11 mouse cellular contexts compared by ENCODE assay signal in the genomic region with DNA sequence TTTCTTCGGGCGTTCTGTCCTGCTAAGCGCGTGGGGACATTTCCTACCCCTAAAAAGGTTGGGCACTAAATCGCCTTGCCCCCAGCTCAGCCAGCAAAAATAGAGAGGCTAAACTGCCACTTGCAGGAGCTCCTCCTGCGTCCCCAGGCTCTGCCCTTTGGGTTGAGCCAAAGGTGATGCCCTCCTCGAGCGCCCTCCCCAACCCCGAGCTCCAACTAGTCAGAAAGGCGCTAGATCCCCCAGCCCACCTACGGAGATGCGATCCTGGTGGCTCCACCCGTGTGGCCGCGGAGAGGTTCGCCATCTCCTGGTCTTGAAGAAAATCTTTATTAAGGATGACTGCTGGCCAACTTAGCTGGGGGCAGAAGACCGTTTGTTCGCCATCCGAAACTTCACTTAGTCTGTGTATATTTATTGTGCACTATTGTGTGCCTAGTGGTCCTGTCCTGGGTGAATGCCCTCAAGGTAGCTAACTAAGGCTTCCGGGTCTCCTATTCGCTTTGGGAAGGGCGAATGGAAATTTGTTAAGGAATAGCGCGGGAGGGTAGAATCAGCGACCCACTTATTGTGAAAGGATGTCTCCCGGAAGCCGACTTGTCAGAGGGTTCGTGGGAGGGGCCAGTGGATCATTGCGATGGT. TPM values are rescaled to one million over a fixed set of nuclear protein-coding genes. Genes with fewer than 3 reads are reported as not detected.
DNase-seq lines count a peak whose midpoint lies in the region; ATAC-seq lines count a peak whose summit lies in the region.
"Had no signal": no experiment of that assay in that cellular context is flagged by ENCODE, and none has a peak within 500 bp of the region (broad histone marks: within the 10 kb centered on the region; RNA-seq: fewer than 3 reads in every experiment).

No protein-coding gene starts in this region.

- no peaks in the 10 kb centered on the region for H3K9me3 ChIP-seq in hindbrain, embryonic 10.5 days
- H3K9me3 ChIP-seq in hindbrain, embryonic 16.5 days (ENCODE audit: control insufficient read depth, low read length) = no peaks in the 10 kb centered on the region
- no peaks in the 10 kb centered on the region for H3K9me3 ChIP-seq in limb, embryonic 15.5 days

- WGBS in hindbrain, embryonic 10.5 days = 2% methylated on average over 29 of the region's 29 CpGs
- WGBS in hindbrain, embryonic 16.5 days = 4% methylated on average over 29 of the region's 29 CpGs
- WGBS in limb, embryonic 15.5 days = 2% methylated on average over 29 of the region's 29 CpGs

- H3K4me2 ChIP-seq in hindbrain, embryonic 16.5 days (ENCODE audit: low read length) = no peak overlapping the region
- no peak overlapping the region for H3K4me2 ChIP-seq in limb, embryonic 15.5 days

- no peak overlapping the region for H3K9ac ChIP-seq in hindbrain, embryonic 16.5 days (ENCODE audit: low read depth, low read length)
- H3K9ac ChIP-seq in limb, embryonic 15.5 days = no peak overlapping the region

- H3K4me1 ChIP-seq in hindbrain, embryonic 10.5 days (replicated peaks) = peaks cover 58% of the 10 kb centered on the region
- H3K4me1 ChIP-seq in hindbrain, embryonic 16.5 days (ENCODE audit: control insufficient read depth, insufficient read depth, low read depth, low read length) = peaks cover 19% of the 10 kb centered on the region
- peaks cover 42% of the 10 kb centered on the region for H3K4me1 ChIP-seq in limb, embryonic 15.5 days

- DNase-seq in hindbrain, embryonic 10.5 days (ENCODE audit: low spot score) = peak; percentile 44
- DNase-seq in ES-CJ7 (ENCODE audit: low read depth, low spot score) (peak; percentile 48), R1 (ENCODE audit: low read depth, low spot score) (peak; percentile 39)
- DNase-seq in yolk sac, embryonic 10.5 days (ENCODE audit: low spot score) = no peak
- no peak for DNase-seq in thymus, postnatal 0 days (ENCODE audit: low spot score)
- DNase-seq: adrenal gland, postnatal 25 days; cerebellum, adult 11-12 months; gastrocnemius, postnatal 14 days; kidney, adult 18-20 months had no signal

- H3K27me3 ChIP-seq in hindbrain, embryonic 10.5 days (ENCODE audit: insufficient read depth, poor library complexity, severe bottlenecking) = peaks cover 99% of the 10 kb centered on the region
- peaks cover 56% of the 10 kb centered on the region for H3K27me3 ChIP-seq in hindbrain, embryonic 16.5 days (replicated peaks; ENCODE audit: control insufficient read depth, insufficient read depth, low read length)
- H3K27me3 ChIP-seq in limb, embryonic 15.5 days = peaks cover 100% of the 10 kb centered on the region

- H3K27ac ChIP-seq in hindbrain, embryonic 10.5 days = peak overlapping the region; percentile 73
- no peak overlapping the region for H3K27ac ChIP-seq in hindbrain, embryonic 16.5 days (ENCODE audit: low read depth, low read length)
- no peak overlapping the region for H3K27ac ChIP-seq in limb, embryonic 15.5 days

- 0 out of 2 replicates have a peak, but pooled peaks cover 3% of the 10 kb centered on the region for H3K36me3 ChIP-seq in hindbrain, embryonic 10.5 days
- no peaks in the 10 kb centered on the region for H3K36me3 ChIP-seq in hindbrain, embryonic 16.5 days (ENCODE audit: control insufficient read depth, insufficient read depth, low read length)
- H3K36me3 ChIP-seq in limb, embryonic 15.5 days = no peaks in the 10 kb centered on the region

- H3K4me3 ChIP-seq in hindbrain, embryonic 10.5 days = peak overlapping the region; percentile 61
- no peak overlapping the region; the same call in 1 of the 2 replicates for H3K4me3 ChIP-seq in hindbrain, embryonic 16.5 days (ENCODE audit: low read length)
- H3K4me3 ChIP-seq in limb, embryonic 15.5 days = peak overlapping the region; percentile 13; the same call in 1 of the 2 replicates

- no peak for ATAC-seq in hindbrain, embryonic 16.5 days
- ATAC-seq in limb, embryonic 15.5 days (ENCODE audit: insufficient number of reproducible peaks, low FRiP score, low TSS enrichment, low read depth) = no peak

RNA-seq across cellular contexts. Expression of a gene that starts 2.7 kb away (rescaled TPM):
- polyA plus RNA-seq in hindbrain, embryonic 10.5 days (2016; fragmentation: Nextera tagmentation; extraction: Ambion mirVana) = 35.8 and 36.0 TPM in 2 replicates
- 9.4 and 9.8 TPM in 2 replicates for polyA plus RNA-seq in hindbrain, embryonic 16.5 days (2015; fragmentation: Nextera tagmentation; extraction: Ambion mirVana)
- 0.12 TPM in 1 of 2 replicates, not detected in the other for polyA plus RNA-seq in limb, embryonic 15.5 days (2015; fragmentation: Nextera tagmentation; extraction: Ambion mirVana)
- polyA plus RNA-seq in thymus, postnatal 0 days (2015; fragmentation: Nextera tagmentation; extraction: Ambion mirVana) = 2.5 and 2.9 TPM in 2 replicates

Comparison
In these comparisons a context has a peak if more than half of its experiments do, and no peak if none do; other contexts are left out.
1. DNase-seq: peak in hindbrain, embryonic 10.5 days (single experiment), ES-CJ7 (single experiment) and R1 (single experiment); none in yolk sac, embryonic 10.5 days (single experiment) and thymus, postnatal 0 days (single experiment).